Mouse (Mus musculus): ENCODE data around the gene Mb21d2. TPM values are rescaled to one million over a fixed set of nuclear protein-coding genes. Genes with fewer than 3 reads are reported as not detected.

The Mb21d2 gene
- total and polyA plus RNA-seq, 3 experiments, result not detected

DNA sequence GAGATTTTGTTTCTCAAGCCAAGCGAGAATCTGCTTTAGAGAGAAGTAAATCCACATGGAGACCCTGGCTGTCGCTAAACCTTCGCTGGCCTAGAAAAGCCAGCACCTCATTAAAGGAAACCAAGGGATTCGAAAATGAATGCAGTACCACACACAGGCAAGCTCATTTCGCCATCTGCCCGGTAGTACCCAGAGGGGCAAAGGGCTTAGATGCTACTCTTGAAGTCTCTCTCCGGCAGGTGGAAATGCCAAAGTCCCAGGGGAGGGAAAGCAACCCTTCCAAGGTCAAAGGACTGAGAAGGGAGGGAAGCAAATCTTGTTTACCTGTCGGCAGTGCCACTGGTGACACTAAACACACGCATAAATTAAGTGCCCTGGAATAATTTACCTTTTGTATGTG lies 2.1 kb downstream of the Mb21d2 start:
- Histone ChIP-seq H3K27ac (ENCODE audit: control insufficient read depth, low read depth, low read length) (no peak overlapping the region), H3K4me1 (ENCODE audit: control insufficient read depth in 1 of 2, insufficient read depth in 2 of 2, low read length in 2 of 2) (no peaks in the 10 kb centered on the region), H3K4me3 (ENCODE audit: control insufficient read depth in 1 of 2, insufficient read depth in 1 of 2, low read depth in 2 of 2, low read length in 2 of 2) (no peak overlapping the region), H3K9me3 (replicated peaks; ENCODE audit: insufficient read depth, low read length) (no peaks in the 10 kb centered on the region), H3K79me2 (ENCODE audit: control insufficient read depth, insufficient read depth, low read length, poor library complexity) (no peaks in the 10 kb centered on the region), H3K27me3 (ENCODE audit: control insufficient read depth in 1 of 2, insufficient read depth in 2 of 2, low read length in 2 of 2) (no peaks in the 10 kb centered on the region; a peak in 1 of 4 replicates), H3K9ac (ENCODE audit: control insufficient read depth, low read depth, low read length, poor library complexity, severe bottlenecking) (no peak overlapping the region), H3K36me3 (ENCODE audit: control insufficient read depth in 1 of 2, insufficient read depth in 2 of 2, low read length in 2 of 2) (no peaks in the 10 kb centered on the region)
- TF ChIP-seq ZKSCAN1 (IDR thresholded peaks at IDR 0.05; ENCODE audit: low read depth, low read length), result no peak
- TF ChIP-seq MAZ (IDR thresholded peaks at IDR 0.05; ENCODE audit: low read depth, low read length), result no peak
- TF ChIP-seq MXI1 (IDR thresholded peaks at IDR 0.05; ENCODE audit: low read depth, low read length), result no peak
- TF ChIP-seq NRF1 (IDR thresholded peaks at IDR 0.05; ENCODE audit: insufficient read depth, low read depth, low read length, poor library complexity, severe bottlenecking), result no peak
- no peak for TF ChIP-seq MAX (IDR thresholded peaks at IDR 0.05; ENCODE audit: low read length)
- TF ChIP-seq ZC3H11A (IDR thresholded peaks at IDR 0.05; ENCODE audit: low read depth, low read length), result no peak
- TF ChIP-seq POLR2A (IDR thresholded peaks at IDR 0.05; ENCODE audit: control insufficient read depth in 1 of 2, insufficient read depth in 1 of 2, low read depth in 1 of 2, low read length in 2 of 2, poor library complexity in 1 of 2), result no peak
- no peak for TF ChIP-seq UBTF (IDR thresholded peaks at IDR 0.05; ENCODE audit: borderline replicate concordance, insufficient read depth, low read depth, low read length)
- TF ChIP-seq CHD1 (IDR thresholded peaks at IDR 0.05; ENCODE audit: low read depth, low read length), result no peak
- DNase-seq (ENCODE audit: low read depth, low spot score), result no peak

DNA sequence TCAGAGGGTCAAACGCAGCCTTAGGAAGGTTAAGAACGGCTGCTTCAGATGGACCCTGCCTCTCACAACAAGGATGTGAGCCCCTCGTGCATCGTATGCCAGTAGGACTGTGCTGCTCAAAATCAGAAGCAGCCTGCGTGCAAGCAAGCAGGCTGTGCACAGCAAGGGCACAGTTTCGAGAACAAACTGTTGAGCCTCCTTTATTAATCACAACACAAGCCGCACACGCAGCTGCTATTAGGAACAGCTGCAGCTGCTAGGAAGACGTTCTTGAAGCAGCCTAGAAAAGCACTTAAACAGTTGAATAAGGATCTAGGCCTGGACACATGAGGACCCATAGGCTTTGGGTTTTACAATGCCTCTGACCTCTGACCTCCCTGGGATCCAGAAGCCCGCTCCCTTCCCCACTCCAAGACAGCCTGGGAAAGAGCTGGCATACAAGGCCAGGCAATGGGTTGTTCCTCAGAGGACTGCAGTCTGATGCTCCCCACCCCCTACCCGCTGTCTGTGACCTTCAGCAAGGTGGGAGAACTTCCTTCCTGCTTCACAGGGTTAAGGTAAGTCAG lies 10.1 kb downstream of the Mb21d2 start:
- no peaks in the 10 kb centered on the region for H3K4me1 ChIP-seq (ENCODE audit: control insufficient read depth in 1 of 2, insufficient read depth in 2 of 2, low read length in 2 of 2)
- no peak overlapping the region for H3K27ac ChIP-seq (ENCODE audit: control insufficient read depth, low read depth, low read length)
- H3K9ac ChIP-seq (ENCODE audit: control insufficient read depth, low read depth, low read length, poor library complexity, severe bottlenecking), result no peak overlapping the region
- no peaks in the 10 kb centered on the region for H3K9me3 ChIP-seq (replicated peaks; ENCODE audit: insufficient read depth, low read length)
- TF ChIP-seq TAL1 (IDR thresholded peaks at IDR 0.05; ENCODE audit: low read length) (no peak), USF1 (IDR thresholded peaks at IDR 0.05; ENCODE audit: low read depth, low read length) (no peak), RCOR1 (IDR thresholded peaks at IDR 0.05; ENCODE audit: low read depth, low read length) (no peak), POLR2AphosphoS2 (IDR thresholded peaks at IDR 0.05; ENCODE audit: low read length) (no peak), KAT2A (conservative IDR thresholded peaks at IDR 0.05; ENCODE audit: low read depth, low read length) (no peak), ZC3H11A (IDR thresholded peaks at IDR 0.05; ENCODE audit: low read depth, low read length) (no peak), USF2 (IDR thresholded peaks at IDR 0.05; ENCODE audit: borderline replicate concordance in 1 of 2, insufficient read depth in 1 of 2, low read depth in 1 of 2, low read length in 2 of 2) (no peak), RAD21 (IDR thresholded peaks at IDR 0.05; ENCODE audit: low read depth, low read length) (no peak), ZKSCAN1 (IDR thresholded peaks at IDR 0.05; ENCODE audit: low read depth, low read length) (no peak), NELFE (IDR thresholded peaks at IDR 0.05; ENCODE audit: low read depth, low read length) (no peak), BHLHE40 (IDR thresholded peaks at IDR 0.05; ENCODE audit: borderline replicate concordance, low read depth, low read length) (no peak), MAZ (IDR thresholded peaks at IDR 0.05; ENCODE audit: low read depth, low read length) (no peak), ETS1 (IDR thresholded peaks at IDR 0.05; ENCODE audit: low read depth, low read length) (no peak), GABPA (IDR thresholded peaks at IDR 0.05; ENCODE audit: low read depth, low read length) (no peak)
- no peaks in the 10 kb centered on the region for H3K79me2 ChIP-seq (ENCODE audit: control insufficient read depth, insufficient read depth, low read length, poor library complexity)
- no peak overlapping the region for H3K4me3 ChIP-seq (ENCODE audit: control insufficient read depth in 1 of 2, insufficient read depth in 1 of 2, low read depth in 2 of 2, low read length in 2 of 2)
- H3K27me3 ChIP-seq (ENCODE audit: control insufficient read depth in 1 of 2, insufficient read depth in 2 of 2, low read length in 2 of 2), result no peaks in the 10 kb centered on the region
- no peaks in the 10 kb centered on the region for H3K36me3 ChIP-seq (ENCODE audit: control insufficient read depth in 1 of 2, insufficient read depth in 2 of 2, low read length in 2 of 2)
- DNase-seq (ENCODE audit: low read depth, low spot score), result no peak
